Mouse (Mus musculus) brain, embryonic 14.5 days (tissue): ENCODE measurements around the gene Galnt14. TPM values are rescaled to one million over a fixed set of nuclear protein-coding genes. Genes with fewer than 3 reads are reported as not detected.

Experiments used
- DNase-seq: peaks from one replicate; pipeline ENCODE4 v3.0.0-alpha.2; 2011; ENCODE audit warnings: low read depth
- CTCF ChIP-seq: fragments of 200-500 bp; IDR thresholded peaks from 2 replicates; pipeline ENCODE4 v1.5.1; 2012; ENCODE audit warnings: inconsistent platforms, mild to moderate bottlenecking, moderate library complexity, borderline replicate concordance; ENCODE audit not compliant: insufficient read depth, insufficient read length; ENCODE audit errors: extremely low read depth
- POLR2A ChIP-seq: fragments of 200-500 bp; IDR thresholded peaks from 2 replicates; pipeline ENCODE4 v1.6.1; 2012; ENCODE audit warnings: mild to moderate bottlenecking, inconsistent platforms, borderline replicate concordance; ENCODE audit not compliant: poor library complexity, insufficient read depth, insufficient read length, severe bottlenecking; ENCODE audit errors: extremely low read depth
- polyA plus RNA-seq: library from polyadenylated mRNA; depleted of rRNA; stranded (reverse); fragments of >200 nt; gene quantifications from 2 replicates; pipeline ENCODE4 v1.2.3, GENCODE M21; 2012; rRNA removed

Galnt14 gene
- polyA plus RNA-seq, 1 experiment, result 16.0 TPM

GRCm38 (mm10) chr17:73477096-73478076 lies 232.9 kb downstream of the Galnt14 start:
- peak; percentile 44 for DNase-seq
- TF ChIP-seq CTCF (no peak), POLR2A (no peak)

GRCm38 (mm10) chr17:73474371-73474770 lies 235.9 kb downstream of the Galnt14 start:
- TF ChIP-seq POLR2A (no peak), CTCF (no peak)
- no peak for DNase-seq

- DNase-seq, result peak; percentile 58
- TF ChIP-seq POLR2A (no peak), CTCF (no peak)
Observed at GRCm38 (mm10) chr17:73473012-73473411, 237.2 kb downstream of the Galnt14 start.

- no peak for DNase-seq
- TF ChIP-seq POLR2A, result no peak
- TF ChIP-seq CTCF, result no peak
Observed at GRCm38 (mm10) chr17:73460874-73461273, 249.4 kb downstream of the Galnt14 start.

GRCm38 (mm10) chr17:73458741-73459140 lies 251.5 kb downstream of the Galnt14 start:
- DNase-seq, result peak; percentile 50
- no peak for TF ChIP-seq CTCF
- TF ChIP-seq POLR2A, result no peak

GRCm38 (mm10) chr17:73456551-73456950 lies 253.7 kb downstream of the Galnt14 start:
- no peak for TF ChIP-seq POLR2A
- no peak for TF ChIP-seq CTCF
- no peak for DNase-seq

GRCm38 (mm10) chr17:73453646-73454045 lies 256.6 kb downstream of the Galnt14 start:
- DNase-seq, result peak; percentile 63
- TF ChIP-seq CTCF (no peak), POLR2A (no peak)

- peak; percentile 39 for DNase-seq
- TF ChIP-seq POLR2A (no peak), CTCF (no peak)
Observed at GRCm38 (mm10) chr17:73452151-73452760, 258.0 kb downstream of the Galnt14 start.

GRCm38 (mm10) chr17:73449104-73449503 lies 261.1 kb downstream of the Galnt14 start:
- no peak for DNase-seq
- no peak for TF ChIP-seq CTCF
- no peak for TF ChIP-seq POLR2A

Other genes starting within 250 kb of the Galnt14 start
- 11.9 and 19.5 TPM in 2 replicates for gene Ehd3, start 93.7 kb upstream of the Galnt14 start, polyA plus RNA-seq
- gene Xdh, start 239.7 kb upstream of the Galnt14 start, polyA plus RNA-seq, result 0.16 and 0.36 TPM in 2 replicates